Mouse (Mus musculus): ENCODE data around the gene Itln1.

Gene Itln1

DNA sequence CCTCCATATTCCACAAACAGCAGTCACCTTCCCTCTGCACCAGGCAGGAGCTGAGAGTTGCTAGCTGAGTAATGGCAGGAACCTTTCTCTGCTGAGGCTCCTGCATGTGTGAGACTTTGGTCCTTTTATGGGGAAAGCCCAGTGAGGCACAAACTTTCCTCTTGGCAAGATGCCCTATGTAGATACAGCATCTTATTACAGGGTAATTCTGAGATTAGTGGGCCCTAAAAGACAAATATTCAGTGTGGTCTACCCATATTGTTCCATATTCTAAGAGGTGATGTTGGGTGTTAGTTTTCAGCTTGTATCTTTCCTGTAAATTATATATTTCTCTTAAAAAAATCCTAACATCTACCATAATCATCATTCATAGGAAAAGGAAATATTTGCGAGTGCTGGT lies at the start of gene Itln1:
Itln1 (minus strand) TSS at position 101 of the 400 bp plus-strand sequence.
- no peak for DNase-seq (ENCODE audit: low spot score)

- DNase-seq (ENCODE audit: low spot score): no peak
Measured at GRCm38 (mm10) chr1:171584584-171584983, 49.5 kb upstream of the Itln1 start.

DNA sequence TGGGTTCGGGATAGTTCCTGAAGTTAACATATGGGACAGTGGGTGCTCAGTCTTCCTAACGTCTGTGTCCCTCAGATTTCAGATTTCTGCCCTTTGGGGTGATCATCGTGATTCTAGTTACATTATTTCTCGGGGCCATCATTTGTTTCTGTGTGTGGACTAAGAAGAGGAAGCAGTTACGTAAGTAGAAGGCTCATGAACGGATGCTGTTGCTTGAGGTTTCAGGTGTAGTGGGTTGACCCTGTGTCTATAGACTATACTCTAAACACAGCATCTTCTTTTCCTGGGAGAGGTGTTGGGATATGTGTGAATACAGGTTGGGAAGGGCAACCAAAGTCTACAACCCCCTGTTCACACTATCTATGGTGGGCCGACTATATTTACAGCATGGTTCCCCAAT lies 42.1 kb upstream of the Itln1 start:
- no peak for DNase-seq (ENCODE audit: low spot score)

DNA sequence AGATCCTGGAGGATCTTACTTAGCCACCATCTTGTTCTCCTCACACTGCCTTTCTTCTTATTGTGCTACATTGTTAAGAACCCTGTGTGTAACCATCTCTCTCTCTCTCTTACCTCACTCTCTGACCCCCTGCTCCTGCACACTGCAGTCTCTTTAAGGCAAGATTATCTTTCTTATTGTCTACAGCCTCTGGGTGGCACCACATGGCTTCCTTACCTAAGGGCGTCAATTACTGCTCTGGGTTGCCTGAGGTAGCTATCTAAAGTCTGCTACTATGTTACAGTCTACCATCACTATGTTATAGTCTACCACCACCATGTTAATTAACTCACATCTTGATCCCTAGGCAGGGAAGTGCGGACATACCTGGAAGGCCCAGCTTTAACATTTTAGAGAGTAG lies 33.3 kb upstream of the Itln1 start:
- DNase-seq (ENCODE audit: low spot score): no peak

DNA sequence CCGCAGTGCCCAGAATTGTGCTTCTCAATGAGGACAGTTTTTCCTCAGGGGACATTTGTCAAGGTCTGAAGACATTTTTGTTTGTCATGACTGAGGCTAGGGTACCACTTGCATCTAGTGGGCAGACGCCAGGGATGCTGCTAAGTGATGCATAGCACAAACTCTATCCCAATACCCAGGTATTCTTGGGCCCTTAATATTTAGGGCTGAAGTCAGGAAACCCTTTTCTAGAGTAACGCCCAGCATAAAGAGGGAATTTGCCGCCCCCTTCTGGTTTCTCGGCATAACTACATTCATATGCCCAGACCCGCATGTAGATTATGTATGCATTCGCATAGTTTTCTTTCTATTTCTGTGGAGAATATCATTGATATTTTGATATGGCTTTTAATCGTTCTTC lies 31.7 kb upstream of the Itln1 start:
- peak; percentile 61 for DNase-seq (ENCODE audit: low spot score)

- DNase-seq (ENCODE audit: low spot score): no peak
Measured at GRCm38 (mm10) chr1:171565888-171566287, 30.8 kb upstream of the Itln1 start.

DNA sequence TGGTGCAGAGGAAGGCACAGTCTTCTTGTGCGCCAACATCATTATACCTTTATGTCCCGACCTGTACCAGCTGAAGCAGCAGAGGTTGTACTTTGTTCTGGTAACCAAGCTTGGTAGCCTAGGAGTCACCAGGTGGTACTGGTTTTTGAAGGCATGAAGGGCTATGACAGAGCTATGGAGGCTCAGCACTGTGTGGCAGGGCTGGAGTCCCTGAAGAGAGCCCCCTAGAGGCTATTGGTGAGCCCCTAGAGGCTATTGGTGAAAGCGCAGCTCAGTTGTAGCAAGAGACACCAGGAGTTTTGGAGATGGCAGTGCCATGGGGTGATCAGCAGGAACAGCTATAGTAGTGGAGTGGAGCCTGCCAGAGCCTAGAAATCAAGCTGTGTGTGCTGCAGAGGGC lies 29.2 kb upstream of the Itln1 start:
- DNase-seq (ENCODE audit: low spot score): no peak

GRCm38 (mm10) chr1:171563042-171563441 lies 27.9 kb upstream of the Itln1 start:
- DNase-seq (ENCODE audit: low spot score): no peak

GRCm38 (mm10) chr1:171561639-171562225 lies 26.6 kb upstream of the Itln1 start:
- DNase-seq (ENCODE audit: low spot score): no peak

DNA sequence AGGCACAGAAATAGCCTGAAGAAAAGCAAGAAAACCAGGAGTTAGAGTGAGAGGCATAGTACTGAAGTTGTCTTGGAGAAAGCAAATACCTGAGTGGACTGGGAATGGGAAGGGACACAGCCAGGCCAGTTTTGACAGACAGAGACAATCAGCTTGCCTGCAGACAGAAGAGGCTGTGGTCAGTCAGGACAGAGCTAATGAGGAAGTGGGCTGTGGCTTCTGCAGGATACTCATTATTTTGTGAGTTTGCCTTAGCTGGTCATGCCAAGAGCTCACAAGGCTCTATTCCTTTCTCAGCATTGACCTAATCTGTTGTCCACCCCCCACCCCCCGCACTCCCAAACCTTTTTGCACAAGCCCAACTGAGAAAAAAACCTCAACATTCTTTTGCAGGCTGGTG lies 26.1 kb upstream of the Itln1 start:
- DNase-seq (ENCODE audit: low spot score): no peak

GRCm38 (mm10) chr1:171560262-171560661 lies 25.2 kb upstream of the Itln1 start:
- no peak for DNase-seq (ENCODE audit: low spot score)

DNA sequence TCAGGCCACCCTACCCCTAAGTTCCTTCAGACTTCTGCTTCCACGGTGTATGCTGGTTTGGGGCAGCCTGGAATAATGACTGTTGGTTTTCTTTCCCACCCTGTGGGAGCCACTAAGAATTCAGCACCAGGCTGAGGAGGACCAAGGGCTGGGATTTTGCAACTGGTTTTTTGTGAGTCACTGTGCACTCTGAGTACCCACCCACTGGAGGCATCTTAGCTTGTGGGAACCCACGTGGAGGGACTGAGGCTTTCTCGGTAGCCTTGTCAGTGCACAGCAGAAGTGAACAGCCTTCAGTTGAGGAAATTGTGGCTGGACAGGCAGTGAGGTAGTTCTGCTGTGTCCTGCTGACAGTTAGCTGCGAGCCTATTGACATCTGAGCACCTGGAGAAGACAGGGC lies 23.8 kb upstream of the Itln1 start, which contains the start of gene Cd244a:
Cd244a (plus strand) TSS at position 296 of the 400 bp plus-strand sequence.
- peak; percentile 41 for DNase-seq (ENCODE audit: low spot score)

DNA sequence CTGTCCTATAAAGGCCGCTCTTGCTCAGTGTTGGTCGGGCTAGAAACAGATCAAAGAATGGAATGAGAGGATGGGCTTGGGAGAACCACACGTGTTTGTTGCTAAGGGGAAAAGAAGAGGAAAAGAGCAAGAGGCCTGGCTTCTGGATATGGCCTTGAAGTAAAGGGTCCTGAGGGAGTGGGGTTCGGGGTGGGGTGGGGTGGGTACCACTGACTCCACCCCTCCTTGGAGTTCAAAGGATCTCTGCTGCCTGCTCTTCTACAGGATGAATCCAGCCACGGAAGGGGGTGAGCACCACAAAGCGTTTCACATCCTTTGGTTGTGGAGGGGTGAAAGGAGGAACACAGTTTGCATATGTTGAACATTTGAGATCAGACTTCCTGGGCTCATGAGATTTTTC lies 23.3 kb upstream of the Itln1 start:
- DNase-seq (ENCODE audit: low spot score): no peak

GRCm38 (mm10) chr1:171556366-171556765 lies 21.3 kb upstream of the Itln1 start:
- no peak for DNase-seq (ENCODE audit: low spot score)

GRCm38 (mm10) chr1:171553359-171554341 lies 18.6 kb upstream of the Itln1 start:
- DNase-seq (ENCODE audit: low spot score): no peak

- no peak for DNase-seq (ENCODE audit: low spot score)
Measured at GRCm38 (mm10) chr1:171552230-171552629, 17.1 kb upstream of the Itln1 start.

DNA sequence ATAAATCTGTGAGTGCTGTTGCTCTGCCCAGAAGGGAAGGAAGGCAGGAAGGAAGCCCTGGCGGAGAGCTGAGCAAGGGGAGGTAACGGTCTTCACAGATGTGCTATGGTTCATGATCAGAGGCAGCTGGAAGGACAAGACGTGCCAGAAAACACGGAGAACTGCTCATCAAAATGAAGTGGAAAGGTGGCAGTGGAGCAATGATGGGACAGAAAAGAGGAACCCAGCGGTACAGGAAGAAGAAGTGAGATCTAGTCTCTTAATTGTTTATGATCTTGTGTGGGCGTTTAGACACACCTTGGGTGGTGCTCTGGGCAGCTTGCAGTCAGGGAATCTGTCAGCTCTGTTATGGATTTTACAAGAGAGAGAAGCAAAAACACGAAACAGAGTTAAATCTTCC lies 16.2 kb upstream of the Itln1 start:
- peak; percentile 43 for DNase-seq (ENCODE audit: low spot score)

- no peak for DNase-seq (ENCODE audit: low spot score)
Measured at GRCm38 (mm10) chr1:171540694-171541093, 5.6 kb upstream of the Itln1 start.

DNA sequence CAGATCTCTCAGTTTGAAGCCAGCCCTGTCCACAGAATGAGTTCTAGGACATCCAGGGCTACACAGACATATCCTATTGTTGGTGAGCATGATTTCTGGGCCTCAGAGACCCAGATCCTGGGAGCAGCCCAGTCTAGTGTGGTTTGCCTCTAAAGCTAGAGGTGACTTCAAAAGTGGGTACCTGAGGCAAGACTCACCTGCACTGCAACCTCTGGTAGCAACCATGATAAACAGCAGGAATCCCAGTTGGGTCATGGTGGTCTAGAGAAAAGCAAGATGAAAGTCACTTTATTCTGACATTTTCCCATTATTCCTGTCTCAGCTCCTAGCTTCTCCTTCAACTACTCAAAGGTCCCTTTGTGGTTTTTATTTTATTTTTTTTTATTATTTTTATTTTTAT lies 537 bp downstream of the Itln1 start:
- no peak for DNase-seq (ENCODE audit: low spot score)

- no peak for DNase-seq (ENCODE audit: low spot score)
Measured at GRCm38 (mm10) chr1:171532830-171533229, 2.3 kb downstream of the Itln1 start.

DNA sequence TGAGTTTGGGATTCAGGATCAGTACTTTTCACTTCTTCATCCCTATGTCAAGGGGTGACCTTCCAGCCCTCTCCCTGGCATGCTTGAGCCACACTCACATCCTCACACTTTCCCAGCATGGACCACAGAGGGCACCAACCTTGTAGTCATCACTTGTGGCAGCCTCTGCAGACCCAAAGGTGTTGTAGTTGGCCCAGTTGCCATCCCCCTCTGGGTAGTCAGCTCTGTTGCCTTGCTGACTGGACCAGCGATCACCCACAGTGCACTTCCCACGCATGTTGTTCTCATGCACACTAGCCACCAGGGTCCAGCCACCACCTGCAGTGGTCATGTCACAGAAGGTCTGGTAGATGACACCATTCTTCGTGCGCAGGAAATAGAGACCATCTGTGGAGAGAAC lies 3.7 kb downstream of the Itln1 start:
- no peak for DNase-seq (ENCODE audit: low spot score)

DNA sequence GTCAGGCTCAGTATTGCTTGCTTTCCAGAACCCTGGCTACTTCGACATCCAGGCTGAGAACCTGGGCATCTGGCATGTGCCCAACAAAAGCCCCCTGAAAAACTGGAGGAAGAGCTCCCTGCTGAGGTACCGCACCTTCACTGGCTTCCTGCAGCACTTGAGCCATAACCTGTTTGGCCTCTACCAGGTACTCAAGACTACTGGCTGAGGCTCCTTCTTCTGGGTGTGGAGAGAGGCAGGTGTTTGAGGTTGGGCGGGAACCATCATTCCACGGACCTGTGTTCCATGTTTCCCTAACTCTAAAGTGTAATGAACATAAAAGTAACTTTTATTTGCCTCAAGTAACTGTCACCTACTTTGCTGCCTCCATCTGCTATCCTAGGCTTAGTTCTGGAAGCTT lies 19.5 kb downstream of the Itln1 start:
- no peak for DNase-seq (ENCODE audit: low spot score)

- DNase-seq (ENCODE audit: low spot score): no peak
Measured at GRCm38 (mm10) chr1:171515039-171515438, 20.1 kb downstream of the Itln1 start.
